Mouse (Mus musculus): ENCODE data around the gene Fggy.

DNA sequence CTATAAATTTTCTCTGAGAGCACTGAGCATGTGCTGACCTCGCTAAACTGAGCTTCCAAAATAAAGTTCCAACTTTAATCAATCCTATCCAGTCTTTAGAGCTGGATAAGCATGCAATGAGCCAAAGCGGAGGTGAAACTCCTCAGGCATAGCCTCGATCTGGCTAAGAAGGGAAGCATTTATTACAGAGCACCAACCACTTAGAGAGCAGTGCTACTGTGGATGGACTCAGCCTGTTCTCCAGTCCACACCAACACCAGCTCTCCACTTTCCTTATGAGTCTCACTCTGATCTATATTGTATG is 306.1 kb downstream of the Fggy start:
- no peak for TF ChIP-seq POLR2A (IDR thresholded peaks at IDR 0.05; ENCODE audit: borderline replicate concordance, insufficient read depth, low read length)
- no peak for TF ChIP-seq CTCF (IDR thresholded peaks at IDR 0.05; ENCODE audit: borderline replicate concordance, insufficient read depth, low read depth, low read length)
